Mouse (Mus musculus): ENCODE measurements at regions not wholly inside any gene's neighbourhood (a gene's known extent, or its start where the extent isn't known, plus 50 kb on each side); places are given as distances from the start of the nearest gene placed in this dataset.
A peak's percentile ranks its signal among the peaks of the same experiment; 100 is the strongest.
"Not testable (repeated sequence)": the region's sequence is repeated elsewhere in the genome, so short reads cannot be mapped to it uniquely, and the experiment has no call there.

GRCm38 (mm10) chr7:111969198-111969887, 54.0 kb upstream of the Usp47 start:
- peak; percentile 89 for DNase-seq (ENCODE audit: low spot score)

GRCm38 (mm10) chr7:111968261-111968660, 55.0 kb upstream of the Usp47 start:
- DNase-seq (ENCODE audit: low spot score), result no peak

GRCm38 (mm10) chr7:111966716-111967115, 56.6 kb upstream of the Usp47 start:
- DNase-seq (ENCODE audit: low spot score), result no peak

- DNase-seq (ENCODE audit: low spot score), result no peak
Observed at GRCm38 (mm10) chr7:111963969-111964368, 59.3 kb upstream of the Usp47 start.

GRCm38 (mm10) chr7:111959977-111960376, 63.3 kb upstream of the Usp47 start:
- DNase-seq (ENCODE audit: low spot score), result no peak

GRCm38 (mm10) chr7:111956671-111957070, 66.6 kb upstream of the Usp47 start:
- DNase-seq (ENCODE audit: low spot score), result peak; percentile 45

- DNase-seq (ENCODE audit: low spot score), result no peak
Observed at GRCm38 (mm10) chr7:111939631-111940030, 83.7 kb upstream of the Usp47 start.

- DNase-seq (ENCODE audit: low spot score), result peak; percentile 15
Observed at GRCm38 (mm10) chr7:111937547-111937946, 85.8 kb upstream of the Usp47 start.

GRCm38 (mm10) chr7:111937102-111937501, 86.2 kb upstream of the Usp47 start:
- peak; percentile 27 for DNase-seq (ENCODE audit: low spot score)

GRCm38 (mm10) chr7:111932725-111933124, 90.6 kb upstream of the Usp47 start:
- DNase-seq (ENCODE audit: low spot score), result no peak

- DNase-seq (ENCODE audit: low spot score), result no peak
Observed at GRCm38 (mm10) chr7:111919961-111920360, 103.3 kb upstream of the Usp47 start.

GRCm38 (mm10) chr7:111903741-111904231, 119.5 kb upstream of the Usp47 start:
- DNase-seq (ENCODE audit: low spot score), result no peak

- DNase-seq (ENCODE audit: low spot score), result no peak
Observed at GRCm38 (mm10) chr7:111897016-111897415, 117.2 kb upstream of the Galnt18 start.

GRCm38 (mm10) chr7:111896255-111896654, 116.5 kb upstream of the Galnt18 start:
- peak; percentile 59 for DNase-seq (ENCODE audit: low spot score)

GRCm38 (mm10) chr7:111882991-111883390, 103.2 kb upstream of the Galnt18 start:
- DNase-seq (ENCODE audit: low spot score), result no peak

- no peak for DNase-seq (ENCODE audit: low spot score)
Observed at GRCm38 (mm10) chr7:111880067-111880675, 100.4 kb upstream of the Galnt18 start.

- DNase-seq (ENCODE audit: low spot score), result no peak
Observed at GRCm38 (mm10) chr7:111877591-111877990, 97.8 kb upstream of the Galnt18 start.

GRCm38 (mm10) chr7:111875949-111876348, 96.2 kb upstream of the Galnt18 start:
- DNase-seq (ENCODE audit: low spot score), result no peak

GRCm38 (mm10) chr7:111869337-111869736, 89.6 kb upstream of the Galnt18 start:
- DNase-seq (ENCODE audit: low spot score), result no peak

GRCm38 (mm10) chr7:111863035-111863434, 83.3 kb upstream of the Galnt18 start:
- no peak for DNase-seq (ENCODE audit: low spot score)

GRCm38 (mm10) chr7:111858291-111858690, 78.5 kb upstream of the Galnt18 start:
- not testable (repeated sequence) for DNase-seq (ENCODE audit: low spot score)

GRCm38 (mm10) chr7:111856977-111857376, 77.2 kb upstream of the Galnt18 start:
- DNase-seq (ENCODE audit: low spot score), result no peak

GRCm38 (mm10) chr7:111855309-111855708, 75.5 kb upstream of the Galnt18 start:
- DNase-seq (ENCODE audit: low spot score), result no peak

- DNase-seq (ENCODE audit: low spot score), result no peak
Observed at GRCm38 (mm10) chr7:111846417-111846816, 66.6 kb upstream of the Galnt18 start.

Data from testis, postnatal 10 days (tissue).